ENCODE assay signal across 8 mouse cellular contexts in genomic region chr6:38007459-38007858, GRCm38 (mm10). TPM values are rescaled to one million over a fixed set of nuclear protein-coding genes. Genes with fewer than 3 reads are reported as not detected.
DNase-seq lines count a peak whose midpoint lies in the region; ATAC-seq and TF ChIP-seq lines count a peak whose summit lies in the region.

No protein-coding gene starts in this region.

- no peaks in the 10 kb centered on the region for H3K27me3 ChIP-seq in forebrain, embryonic 14.5 days (replicated peaks; ENCODE audit: control insufficient read depth, insufficient read depth, low read length)
- no peaks in the 10 kb centered on the region for H3K27me3 ChIP-seq in hindbrain, embryonic 16.5 days (replicated peaks; ENCODE audit: control insufficient read depth, insufficient read depth, low read length)
- H3K27me3 ChIP-seq in midbrain, postnatal 0 days (ENCODE audit: insufficient read depth, low read length): no peaks in the 10 kb centered on the region
- no peaks in the 10 kb centered on the region for H3K27me3 ChIP-seq in thymus, adult 2 months (ENCODE audit: control insufficient read depth, insufficient read depth, low read length)

- TF ChIP-seq POLR2A in thymus, adult 2 months (IDR thresholded peaks at IDR 0.05; ENCODE audit: control insufficient read depth, extremely low read depth, insufficient read depth, low read length, poor library complexity): no peak

- peak; percentile 19 for DNase-seq in urinary bladder, postnatal 25 days (ENCODE audit: low spot score)
- DNase-seq in urinary bladder, adult 18-20 months (ENCODE audit: low spot score in 2 of 2): no peak
- peak; percentile 26 for DNase-seq in cerebellum, adult 11 months
- DNase-seq in forebrain, embryonic 14.5 days (ENCODE audit: low spot score): peak; percentile 80
- DNase-seq in left cerebral cortex, postnatal 36 days (ENCODE audit: low spot score in 2 of 2): peak; percentile 16 to 32
- peak; percentile 87 for DNase-seq in midbrain, postnatal 0 days (ENCODE audit: low spot score)
- peak; percentile 48 for DNase-seq in thymus, adult 2 months

- WGBS in forebrain, embryonic 14.5 days: 13% methylated on average over 6 of the region's 6 CpGs
- 2% methylated on average over 6 of the region's 6 CpGs for WGBS in hindbrain, embryonic 16.5 days
- WGBS in midbrain, postnatal 0 days: 10% methylated on average over 6 of the region's 6 CpGs
- 12% methylated on average over 6 of the region's 6 CpGs for WGBS in thymus, adult 2 months

- H3K36me3 ChIP-seq in forebrain, embryonic 14.5 days (ENCODE audit: control insufficient read depth, insufficient read depth, low read length): no peaks in the 10 kb centered on the region
- H3K36me3 ChIP-seq in hindbrain, embryonic 16.5 days (ENCODE audit: control insufficient read depth, insufficient read depth, low read length): no peaks in the 10 kb centered on the region
- no peaks in the 10 kb centered on the region for H3K36me3 ChIP-seq in midbrain, postnatal 0 days (ENCODE audit: insufficient read depth, low read length)
- no peaks in the 10 kb centered on the region for H3K36me3 ChIP-seq in thymus, adult 2 months (ENCODE audit: control insufficient read depth, insufficient read depth, low read length)

- intact Hi-C loops in left cerebral cortex, postnatal 36 days (cut with DNase I): loop anchor here (1.0 kb wide), 1 partner anchor 59 kb away; no protein-coding TSS in a partner anchor

- no peak overlapping the region for H3K4me3 ChIP-seq in forebrain, embryonic 14.5 days (ENCODE audit: low read depth, low read length)
- H3K4me3 ChIP-seq in hindbrain, embryonic 16.5 days (ENCODE audit: low read length): no peak overlapping the region
- H3K4me3 ChIP-seq in midbrain, postnatal 0 days (ENCODE audit: low read depth, low read length): no peak overlapping the region
- no peak overlapping the region for H3K4me3 ChIP-seq in thymus, adult 2 months (ENCODE audit: control insufficient read depth, insufficient read depth, low read length)

- TF ChIP-seq CTCF in midbrain, postnatal 0 days (IDR thresholded peaks at IDR 0.05): peak; percentile 86
- TF ChIP-seq CTCF in thymus, adult 2 months (IDR thresholded peaks at IDR 0.05; ENCODE audit: borderline replicate concordance, control insufficient read depth, extremely low read depth, insufficient read depth, low read length, poor library complexity): no peak

- no peak overlapping the region for H3K9ac ChIP-seq in forebrain, embryonic 14.5 days (ENCODE audit: low read length)
- no peak overlapping the region for H3K9ac ChIP-seq in hindbrain, embryonic 16.5 days (ENCODE audit: low read depth, low read length)
- no peak overlapping the region for H3K9ac ChIP-seq in midbrain, postnatal 0 days (replicated peaks; ENCODE audit: low read length, poor library complexity, severe bottlenecking)

- H3K4me2 ChIP-seq in forebrain, embryonic 14.5 days (ENCODE audit: low read length): no peak overlapping the region
- no peak overlapping the region for H3K4me2 ChIP-seq in hindbrain, embryonic 16.5 days (ENCODE audit: low read length)
- H3K4me2 ChIP-seq in midbrain, postnatal 0 days (ENCODE audit: low read depth, low read length, poor library complexity, severe bottlenecking): no peak overlapping the region

- H3K4me1 ChIP-seq in forebrain, embryonic 14.5 days (ENCODE audit: control insufficient read depth, insufficient read depth, low read length): no peaks in the 10 kb centered on the region
- no peaks in the 10 kb centered on the region for H3K4me1 ChIP-seq in hindbrain, embryonic 16.5 days (ENCODE audit: control insufficient read depth, insufficient read depth, low read depth, low read length)
- no peaks in the 10 kb centered on the region for H3K4me1 ChIP-seq in midbrain, postnatal 0 days (ENCODE audit: insufficient read depth, low read length)
- no peaks in the 10 kb centered on the region for H3K4me1 ChIP-seq in thymus, adult 2 months (replicated peaks; ENCODE audit: control insufficient read depth, insufficient read depth, low read length)

- H3K9me3 ChIP-seq in forebrain, embryonic 14.5 days (replicated peaks; ENCODE audit: control insufficient read depth, low read length): no peaks in the 10 kb centered on the region
- no peaks in the 10 kb centered on the region for H3K9me3 ChIP-seq in hindbrain, embryonic 16.5 days (ENCODE audit: control insufficient read depth, low read length)
- H3K9me3 ChIP-seq in midbrain, postnatal 0 days (ENCODE audit: low read length): no peaks in the 10 kb centered on the region

- no peak overlapping the region for H3K27ac ChIP-seq in forebrain, embryonic 14.5 days (ENCODE audit: low read depth, low read length)
- no peak overlapping the region for H3K27ac ChIP-seq in hindbrain, embryonic 16.5 days (ENCODE audit: low read depth, low read length)
- no peak overlapping the region for H3K27ac ChIP-seq in midbrain, postnatal 0 days (ENCODE audit: low read depth, low read length)
- H3K27ac ChIP-seq in thymus, adult 2 months (ENCODE audit: control insufficient read depth, insufficient read depth, low read length): no peak overlapping the region

- peak; percentile 80 for ATAC-seq in forebrain, embryonic 14.5 days
- peak; percentile 76 for ATAC-seq in hindbrain, embryonic 16.5 days
- no peak for ATAC-seq in midbrain, postnatal 0 days (ENCODE audit: low FRiP score)

RNA-seq across cellular contexts. Expression of gene Svopl, which starts 39.3 kb away (rescaled TPM):
- polyA plus RNA-seq in forebrain, embryonic 14.5 days (2014; fragmentation: Nextera tagmentation; extraction: Ambion mirVana): 0.43 and 0.58 TPM in 2 replicates
- 1.4 and 1.5 TPM in 2 replicates for polyA plus RNA-seq in hindbrain, embryonic 16.5 days (2015; fragmentation: Nextera tagmentation; extraction: Ambion mirVana)
- total RNA-seq in left cerebral cortex, postnatal 36 days (2021): not detected
- total RNA-seq in midbrain, postnatal 0 days (2014; rRNA removed): 0.28 and 0.99 TPM in 2 replicates
- 0.33 and 0.51 TPM in 2 replicates for polyA plus RNA-seq in midbrain, postnatal 0 days (2015; fragmentation: Nextera tagmentation; extraction: Ambion mirVana)
- 0.13 and 0.50 TPM in 2 replicates for polyA plus RNA-seq in thymus, adult 2 months (2012; rRNA removed)

Comparison
In these comparisons a context has a peak if more than half of its experiments do, and no peak if none do; other contexts are left out.
1. DNase-seq: peak in urinary bladder, postnatal 25 days (single experiment), cerebellum, adult 11 months (single experiment), forebrain, embryonic 14.5 days (single experiment), left cerebral cortex, postnatal 36 days (2 of 2), midbrain, postnatal 0 days (single experiment) and thymus, adult 2 months (single experiment); none in urinary bladder, adult 18-20 months (0 of 2).